Mouse (Mus musculus) adrenal gland, postnatal 14 days (tissue): ENCODE results near the gene C2cd2l. TPM values are rescaled to one million over a fixed set of nuclear protein-coding genes. Genes with fewer than 3 reads are reported as not detected.
"Not testable (repeated sequence)": the region's sequence is repeated elsewhere in the genome, so short reads cannot be mapped to it uniquely, and the experiment has no call there.

ENCODE experiments used
- DNase-seq: peaks from one replicate; pipeline ENCODE4 v3.0.0; 2021; ENCODE audit warnings: mixed read lengths
- total RNA-seq: library from RNA; stranded (reverse); gene quantifications from 2 replicates; pipeline ENCODE4 v1.2.3, GENCODE M21; 2021

C2cd2l gene
- total RNA-seq, 1 experiment from 2014 or later, result 27.8 TPM

DNA sequence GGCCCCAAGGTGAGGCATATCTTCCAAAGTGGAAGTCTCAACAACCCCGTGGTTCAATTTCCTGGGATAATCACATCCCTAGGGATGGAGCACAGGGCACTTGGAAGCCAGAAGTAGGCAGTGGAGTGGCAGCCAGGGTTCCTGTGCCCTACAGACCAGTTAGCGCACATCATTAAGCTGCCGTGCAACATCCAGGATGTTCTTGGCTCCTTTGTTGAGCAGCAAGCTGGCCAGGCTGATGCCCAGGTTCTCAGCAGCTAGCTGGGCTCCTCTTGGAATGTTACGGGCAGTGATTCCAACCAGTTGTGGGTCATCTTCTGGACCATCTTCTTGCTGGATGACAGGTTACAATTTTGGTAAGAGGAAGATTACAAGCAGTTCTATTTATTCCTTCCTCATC lies 16.4 kb upstream of the C2cd2l start:
- DNase-seq, result not testable (repeated sequence)

DNA sequence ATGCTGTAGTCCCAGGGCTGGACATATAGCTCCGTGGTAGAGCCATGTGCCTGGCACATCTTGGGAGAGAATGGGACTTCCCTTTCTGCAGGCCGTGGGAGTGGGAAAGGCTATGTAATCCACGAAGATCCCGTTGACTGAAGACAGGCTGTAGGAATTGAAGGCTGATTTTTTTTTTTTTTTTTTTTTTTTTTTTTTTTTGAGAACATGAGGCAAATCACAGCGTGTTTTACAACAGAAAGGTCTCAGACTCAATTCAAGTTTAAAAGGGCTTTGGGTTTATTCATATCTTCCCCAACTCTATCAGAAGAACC lies 16.0 kb upstream of the C2cd2l start:
- no peak for DNase-seq

GRCm38 (mm10) chr9:44335331-44336092 lies 15.4 kb upstream of the C2cd2l start:
- DNase-seq, result peak; percentile 59

- DNase-seq, result peak; percentile 99
Observed at GRCm38 (mm10) chr9:44334396-44335330, 14.6 kb upstream of the C2cd2l start, which contains the start of gene H2afx. TSS of gene H2afx (plus strand) at chr9:44334694.

DNA sequence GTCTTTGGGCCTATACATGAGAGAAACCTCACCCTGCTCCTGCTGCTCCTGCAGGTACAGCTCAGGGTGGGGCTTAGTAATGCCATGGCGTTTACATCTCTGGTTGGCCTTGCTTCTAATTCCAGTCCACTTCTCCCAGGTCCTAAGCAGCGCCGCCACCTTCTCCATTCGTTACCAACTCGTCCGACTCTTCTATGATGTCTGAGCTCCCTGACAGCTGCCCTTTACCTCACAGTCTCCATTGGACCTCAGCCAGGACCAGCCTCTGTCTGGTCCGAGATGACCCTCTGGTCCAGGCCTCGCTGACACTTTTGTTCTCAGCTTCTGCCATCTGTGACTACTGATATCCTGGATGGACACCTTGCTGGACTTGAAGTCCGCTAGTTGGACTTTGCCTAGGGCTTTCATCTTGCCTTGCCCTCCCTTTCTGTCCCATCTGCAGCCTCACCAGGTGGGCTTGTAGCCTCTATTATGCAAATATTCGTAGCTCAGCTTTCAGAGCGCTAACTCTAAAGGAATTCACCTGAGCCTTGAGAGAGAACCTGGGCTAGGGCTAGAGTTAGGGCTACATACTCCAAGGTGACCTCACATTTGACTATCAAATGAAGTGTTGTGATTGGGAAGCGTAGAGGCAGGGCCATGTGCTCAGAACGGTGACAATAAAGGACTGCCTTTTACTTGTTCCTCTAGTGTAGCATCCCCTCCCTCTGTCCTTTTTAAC lies 13.0 kb upstream of the C2cd2l start:
- DNase-seq, result no peak

GRCm38 (mm10) chr9:44330736-44331135 lies 10.7 kb upstream of the C2cd2l start:
- DNase-seq, result no peak

DNA sequence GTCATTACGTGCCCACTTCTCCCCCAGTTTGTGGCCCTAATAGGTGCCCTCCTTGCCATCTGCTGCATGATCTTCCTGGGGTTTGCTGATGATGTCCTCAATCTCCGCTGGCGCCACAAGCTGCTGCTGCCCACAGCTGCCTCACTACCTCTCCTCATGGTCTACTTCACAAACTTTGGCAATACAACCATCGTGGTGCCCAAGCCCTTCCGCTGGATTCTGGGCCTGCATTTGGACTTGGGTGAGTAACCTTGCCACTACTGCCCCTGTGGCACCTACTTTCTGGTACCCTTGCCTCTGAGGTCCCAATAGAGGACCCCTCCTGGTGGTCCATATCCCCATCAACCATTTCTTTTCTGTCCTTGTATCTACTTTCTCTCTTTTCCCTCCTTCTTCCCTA lies 7.8 kb upstream of the C2cd2l start:
- no peak for DNase-seq

GRCm38 (mm10) chr9:44327064-44327711 lies 7.1 kb upstream of the C2cd2l start:
- peak; percentile 42 for DNase-seq

- DNase-seq, result peak; percentile 91
Observed at GRCm38 (mm10) chr9:44326371-44327063, 6.4 kb upstream of the C2cd2l start.

- DNase-seq, result no peak
Observed at GRCm38 (mm10) chr9:44325768-44326370, 5.8 kb upstream of the C2cd2l start, which contains the start of gene Dpagt1. TSS of gene Dpagt1 (plus strand) at chr9:44326019.

DNA sequence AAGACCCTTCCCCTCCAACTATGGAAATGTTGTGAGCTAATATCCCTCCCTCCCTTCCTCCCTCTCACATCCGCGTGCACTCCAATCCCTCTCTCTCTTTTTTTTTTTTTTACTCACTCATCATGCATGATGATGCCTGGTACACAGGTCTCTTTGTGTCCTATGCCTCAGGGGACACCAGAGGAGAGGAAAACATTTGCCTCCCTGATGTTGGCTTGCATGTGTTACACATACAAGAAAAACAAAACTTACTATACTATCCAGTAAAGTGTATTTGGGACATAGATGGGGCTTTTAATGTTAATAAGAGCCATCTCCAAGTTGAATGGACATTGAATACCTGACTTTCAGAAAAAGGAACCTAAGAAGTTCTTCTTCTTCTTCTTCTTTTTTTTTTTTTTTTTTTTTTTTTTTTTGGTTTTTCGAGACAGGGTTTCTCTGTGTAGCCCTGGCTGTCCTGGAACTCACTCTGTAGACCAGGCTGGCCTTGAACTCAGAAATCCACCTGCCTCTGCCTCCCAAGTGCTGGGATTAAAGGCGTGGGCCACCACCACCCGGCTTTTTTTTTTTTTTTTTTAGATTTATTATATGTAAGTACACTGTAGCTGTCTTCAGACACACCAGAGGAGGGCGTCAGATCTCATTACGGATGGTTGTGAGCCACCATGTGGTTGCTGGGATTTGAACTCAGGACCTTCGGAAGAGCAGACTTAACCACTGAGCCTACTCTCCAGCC lies 5.1 kb upstream of the C2cd2l start:
- DNase-seq, result not testable (repeated sequence)

DNA sequence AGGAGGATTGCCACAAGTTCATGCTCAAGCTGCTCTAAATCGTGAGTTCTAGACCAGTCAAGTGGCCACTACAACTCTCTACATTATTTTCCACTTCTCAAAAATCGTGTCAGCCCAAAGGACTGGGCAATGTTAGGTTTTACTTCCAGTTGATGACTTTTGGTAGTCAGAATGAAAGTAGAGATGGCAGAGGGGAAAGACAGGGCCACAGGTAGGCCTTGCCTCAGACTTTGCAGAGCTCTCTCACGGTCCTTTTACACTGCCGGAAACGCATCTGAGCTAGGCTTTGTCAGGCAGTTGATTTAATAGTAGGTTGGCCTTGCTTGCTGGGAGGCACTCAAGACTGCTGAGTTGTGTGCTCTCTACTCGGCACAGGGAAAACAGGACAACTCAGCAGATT lies 4.1 kb upstream of the C2cd2l start:
- peak; percentile 62 for DNase-seq

DNA sequence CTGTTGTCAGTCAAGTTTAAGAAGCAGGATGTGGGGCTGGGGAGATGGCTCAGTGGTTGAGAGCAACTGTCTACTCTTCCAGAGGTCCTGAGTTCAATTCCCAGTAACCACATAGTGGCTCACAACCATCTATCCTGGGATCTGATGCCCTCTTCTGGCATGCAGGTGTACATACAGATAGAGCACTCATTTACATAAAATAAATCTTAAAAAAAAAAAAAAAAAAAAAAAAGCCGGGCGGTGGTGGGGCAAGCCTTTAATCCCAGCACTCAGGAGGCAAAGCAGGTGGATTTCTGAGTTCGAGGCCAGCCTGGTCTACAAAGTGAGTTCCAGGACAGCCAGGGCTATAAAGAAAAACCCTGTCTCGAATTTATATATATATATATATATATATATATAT lies 3.6 kb upstream of the C2cd2l start:
- DNase-seq, result not testable (repeated sequence)

- no peak for DNase-seq
Observed at GRCm38 (mm10) chr9:44320799-44321133, 681 bp upstream of the C2cd2l start.

GRCm38 (mm10) chr9:44319105-44319886 lies 789 bp downstream of the C2cd2l start:
- peak; percentile 56 for DNase-seq

DNA sequence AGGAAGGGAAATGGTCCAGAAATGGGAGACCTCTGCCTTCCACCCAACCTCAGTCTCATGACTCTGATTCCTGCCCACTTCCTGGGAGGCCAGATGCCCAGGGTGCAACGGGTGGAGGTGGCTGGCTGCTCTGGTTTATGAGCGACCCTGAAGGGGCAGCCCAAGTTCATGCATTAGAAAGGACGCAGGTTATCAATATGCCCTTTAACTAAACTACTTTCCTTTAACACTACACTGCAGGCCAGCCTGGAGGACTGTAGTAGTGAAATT lies 1.3 kb downstream of the C2cd2l start:
- DNase-seq, result no peak

GRCm38 (mm10) chr9:44318076-44318825 lies 1.8 kb downstream of the C2cd2l start:
- peak; percentile 55 for DNase-seq

GRCm38 (mm10) chr9:44317452-44317851 lies 2.6 kb downstream of the C2cd2l start:
- no peak for DNase-seq

GRCm38 (mm10) chr9:44314910-44315309 lies 5.2 kb downstream of the C2cd2l start:
- no peak for DNase-seq
